Comparison of ENCODE assay signal across 29 mouse cellular contexts in the genomic region with DNA sequence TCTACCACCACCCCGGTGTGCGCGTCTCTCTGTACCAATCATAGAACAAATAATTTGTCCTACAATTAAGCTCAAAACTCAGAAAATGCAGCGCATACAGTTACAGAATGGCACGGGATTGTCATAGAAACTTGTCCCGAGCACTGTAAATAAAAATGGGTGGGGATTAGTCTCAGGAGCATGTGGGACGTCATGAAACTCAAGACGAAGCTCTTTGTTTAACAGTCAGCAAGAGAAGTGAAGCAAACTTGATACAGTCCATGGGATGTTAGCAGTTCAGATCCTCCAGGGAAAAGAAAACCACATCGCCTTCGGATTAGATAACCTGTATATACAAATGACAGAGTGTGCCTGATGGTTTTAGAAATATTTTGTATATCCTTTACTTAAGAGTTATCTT. TPM values are rescaled to one million over a fixed set of nuclear protein-coding genes. Genes with fewer than 3 reads are reported as not detected.
DNase-seq lines count a peak whose midpoint lies in the region; ATAC-seq and TF ChIP-seq lines count a peak whose summit lies in the region.
"Had no signal": no experiment of that assay in that cellular context is flagged by ENCODE, and none has a peak within 500 bp of the region (broad histone marks: within the 10 kb centered on the region; RNA-seq: fewer than 3 reads in every experiment).

No protein-coding gene starts in this region.

- no peak for ATAC-seq in intestine, embryonic 14.5 days (replicated peaks; ENCODE audit: low FRiP score, low TSS enrichment, low read depth)
- ATAC-seq in intestine, postnatal 0 days: no peak
- no peak for ATAC-seq in midbrain, embryonic 11.5 days (ENCODE audit: low FRiP score)
- ATAC-seq in midbrain, embryonic 15.5 days (replicated peaks): no peak
- ATAC-seq: activated CD4-positive, CD25-positive, alpha-beta regulatory T cell, adult 4 months; inflammation-experienced regulatory T-cells, adult 6 months; midbrain, embryonic 13.5 days had no signal

- no peaks in the 10 kb centered on the region for H3K27me3 ChIP-seq in cerebellum, adult 2 months (ENCODE audit: control insufficient read depth, insufficient read depth, low read length)
- no peaks in the 10 kb centered on the region for H3K27me3 ChIP-seq in intestine, embryonic 14.5 days (replicated peaks; ENCODE audit: control insufficient read depth, insufficient read depth, low read length)
- H3K27me3 ChIP-seq in intestine, postnatal 0 days (replicated peaks; ENCODE audit: control insufficient read depth, insufficient read depth, low read length): no peaks in the 10 kb centered on the region
- no peaks in the 10 kb centered on the region for H3K27me3 ChIP-seq in midbrain, embryonic 11.5 days (ENCODE audit: control insufficient read depth, insufficient read depth, low read length)
- H3K27me3 ChIP-seq in midbrain, embryonic 15.5 days (replicated peaks): no peaks in the 10 kb centered on the region
- H3K27me3 ChIP-seq: CH12.LX; hindbrain, embryonic 12.5 days; limb, embryonic 12.5 days had no signal

- WGBS in cerebellum, adult 2 months: 32% methylated on average over 10 of the region's 10 CpGs
- WGBS in intestine, embryonic 14.5 days: 78% methylated on average over 10 of the region's 10 CpGs
- 73% methylated on average over 10 of the region's 10 CpGs for WGBS in intestine, postnatal 0 days
- WGBS in midbrain, embryonic 11.5 days: 86% methylated on average over 10 of the region's 10 CpGs
- WGBS in midbrain, embryonic 15.5 days: 76% methylated on average over 10 of the region's 10 CpGs

- no peak overlapping the region for H3K9ac ChIP-seq in intestine, embryonic 14.5 days (ENCODE audit: low read length)
- no peak overlapping the region for H3K9ac ChIP-seq in intestine, postnatal 0 days (ENCODE audit: low read depth, low read length)
- H3K9ac ChIP-seq in midbrain, embryonic 11.5 days (ENCODE audit: low read length): no peak overlapping the region
- H3K9ac ChIP-seq in midbrain, embryonic 15.5 days: no peak overlapping the region
- H3K9ac ChIP-seq: hindbrain, embryonic 12.5 days; limb, embryonic 12.5 days; midbrain, embryonic 13.5 days had no signal

- H3K4me1 ChIP-seq in cerebellum, adult 2 months (ENCODE audit: control insufficient read depth, insufficient read depth, low read length): peaks cover 5% of the 10 kb centered on the region; the same call in 1 of the 2 replicates
- H3K4me1 ChIP-seq in intestine, embryonic 14.5 days (replicated peaks; ENCODE audit: control insufficient read depth, insufficient read depth, low read length): no peaks in the 10 kb centered on the region
- H3K4me1 ChIP-seq in intestine, postnatal 0 days (replicated peaks; ENCODE audit: control insufficient read depth, insufficient read depth, low read length): no peaks in the 10 kb centered on the region
- H3K4me1 ChIP-seq in midbrain, embryonic 11.5 days (ENCODE audit: control insufficient read depth, insufficient read depth, low read length): no peaks in the 10 kb centered on the region
- peaks cover 2% of the 10 kb centered on the region; the same call in 1 of the 2 replicates for H3K4me1 ChIP-seq in midbrain, embryonic 15.5 days
- H3K4me1 ChIP-seq: megakaryocyte, embryonic 14.5 days had no signal

- no peak overlapping the region for H3K4me3 ChIP-seq in cerebellum, adult 2 months (replicated peaks; ENCODE audit: insufficient read depth, low read depth, low read length)
- peak overlapping the region; percentile 68 for H3K4me3 ChIP-seq in gastrocnemius, adult 2 months
- no peak overlapping the region for H3K4me3 ChIP-seq in intestine, embryonic 14.5 days (ENCODE audit: low read depth, low read length)
- no peak overlapping the region for H3K4me3 ChIP-seq in intestine, postnatal 0 days (ENCODE audit: low read depth, low read length)
- H3K4me3 ChIP-seq in midbrain, embryonic 11.5 days (ENCODE audit: low read depth, low read length): no peak overlapping the region
- no peak overlapping the region for H3K4me3 ChIP-seq in midbrain, embryonic 15.5 days
- H3K4me3 ChIP-seq: hindbrain, embryonic 12.5 days; limb, embryonic 12.5 days; megakaryocyte, embryonic 14.5 days; midbrain, embryonic 13.5 days had no signal

- H3K27ac ChIP-seq in cerebellum, adult 2 months (ENCODE audit: insufficient read depth, low read length): peak overlapping the region; percentile 81; the same call in 1 of the 2 replicates
- H3K27ac ChIP-seq in gastrocnemius, adult 2 months: peak overlapping the region; percentile 84
- H3K27ac ChIP-seq in intestine, embryonic 14.5 days (ENCODE audit: low read depth): no peak overlapping the region
- H3K27ac ChIP-seq in intestine, postnatal 0 days (ENCODE audit: low read depth, low read length): no peak overlapping the region
- H3K27ac ChIP-seq in midbrain, embryonic 11.5 days (ENCODE audit: low read depth, low read length): no peak overlapping the region
- H3K27ac ChIP-seq in midbrain, embryonic 15.5 days: no peak overlapping the region
- H3K27ac ChIP-seq: hindbrain, embryonic 12.5 days; limb, embryonic 12.5 days had no signal

- H3K36me3 ChIP-seq in intestine, embryonic 14.5 days (ENCODE audit: control insufficient read depth, insufficient read depth, low read length): peaks cover 5% of the 10 kb centered on the region; the same call in 1 of the 2 replicates
- H3K36me3 ChIP-seq in intestine, postnatal 0 days (ENCODE audit: control insufficient read depth, insufficient read depth): no peaks in the 10 kb centered on the region
- no peaks in the 10 kb centered on the region for H3K36me3 ChIP-seq in midbrain, embryonic 11.5 days (ENCODE audit: control insufficient read depth, insufficient read depth, low read length)
- H3K36me3 ChIP-seq in midbrain, embryonic 15.5 days (replicated peaks): no peaks in the 10 kb centered on the region
- H3K36me3 ChIP-seq: midbrain, embryonic 13.5 days had no signal

- no peak for TF ChIP-seq CTCF in cerebellum, adult 2 months (IDR thresholded peaks at IDR 0.05; ENCODE audit: borderline replicate concordance, insufficient read depth, low read depth, low read length)
- TF ChIP-seq CTCF in gastrocnemius, adult 2 months (IDR thresholded peaks at IDR 0.05): no peak
- TF ChIP-seq CTCF in intestine, postnatal 0 days (IDR thresholded peaks at IDR 0.05; ENCODE audit: low read depth): no peak

- DNase-seq in cerebellum, adult 2 months: no peak
- DNase-seq in cerebellum, postnatal 10 days: no peak
- no peak for DNase-seq in gastrocnemius, adult 2 months
- DNase-seq in gastrocnemius, postnatal 14 days: no peak
- DNase-seq in intestine, embryonic 14.5 days (ENCODE audit: low spot score): peak; percentile 27
- DNase-seq in midbrain, embryonic 11.5 days (ENCODE audit: low spot score, missing footprints): peak; percentile 26
- DNase-seq: adrenal gland, adult 2 months; cerebellum, adult 11 months; gastrocnemius, postnatal 36 days; kidney, adult 2 months; kidney, postnatal 36 days; lung, postnatal 4 days; thymus, adult 2 months; thymus, postnatal 36 days had no signal

- intact Hi-C loops in gastrocnemius, adult 2 months (cut with DNase I): no loop called here
- intact Hi-C loops in gastrocnemius, postnatal 14 days (cut with DNase I; ENCODE audit: low total_unique reads): loop anchor here (10.0 kb wide), 1 partner anchor 48 kb away; no protein-coding TSS in a partner anchor

- H3K4me2 ChIP-seq in intestine, embryonic 14.5 days (ENCODE audit: low read length): no peak overlapping the region
- no peak overlapping the region for H3K4me2 ChIP-seq in intestine, postnatal 0 days (replicated peaks; ENCODE audit: low read depth)
- H3K4me2 ChIP-seq in midbrain, embryonic 11.5 days: no peak overlapping the region
- no peak overlapping the region for H3K4me2 ChIP-seq in midbrain, embryonic 15.5 days
- H3K4me2 ChIP-seq: hindbrain, embryonic 12.5 days; limb, embryonic 12.5 days; liver, embryonic 11.5 days; midbrain, embryonic 13.5 days had no signal

- no peaks in the 10 kb centered on the region for H3K9me3 ChIP-seq in intestine, embryonic 14.5 days (ENCODE audit: control insufficient read depth, low read length)
- no peaks in the 10 kb centered on the region for H3K9me3 ChIP-seq in intestine, postnatal 0 days (ENCODE audit: control insufficient read depth)
- H3K9me3 ChIP-seq in midbrain, embryonic 11.5 days (ENCODE audit: control insufficient read depth, low read length): no peaks in the 10 kb centered on the region
- H3K9me3 ChIP-seq in midbrain, embryonic 15.5 days: no peaks in the 10 kb centered on the region
- H3K9me3 ChIP-seq: hindbrain, embryonic 12.5 days; limb, embryonic 12.5 days; megakaryocyte, embryonic 14.5 days; midbrain, embryonic 13.5 days had no signal

- no peak for TF ChIP-seq POLR2A in cerebellum, adult 2 months (IDR thresholded peaks at IDR 0.05; ENCODE audit: borderline replicate concordance, insufficient read depth, low read length)

RNA-seq across cellular contexts. Expression of a gene that starts 18.6 kb away (rescaled TPM):
- polyA plus RNA-seq in cerebellum, adult 2 months (2012; rRNA removed): 14.9 and 17.1 TPM in 2 replicates
- not detected for total RNA-seq in gastrocnemius, adult 2 months (2021)
- total RNA-seq in gastrocnemius, postnatal 14 days (2021): under 1 TPM; 0.38 to 0.39 TPM
- polyA plus RNA-seq in intestine, embryonic 14.5 days (2014; fragmentation: Nextera tagmentation; extraction: Ambion mirVana): 5.2 and 8.0 TPM in 2 replicates
- polyA plus RNA-seq in intestine, postnatal 0 days (2015; fragmentation: Nextera tagmentation; extraction: Ambion mirVana): 1.3 and 1.6 TPM in 2 replicates
- polyA plus RNA-seq in midbrain, embryonic 11.5 days (2014; fragmentation: Nextera tagmentation; extraction: Ambion mirVana): 6.5 and 7.7 TPM in 2 replicates
- polyA plus RNA-seq in midbrain, embryonic 15.5 days (2015; fragmentation: Nextera tagmentation; extraction: Ambion mirVana): 12.7 and 13.7 TPM in 2 replicates
- total RNA-seq: adrenal gland, adult 2 months; CH12.LX; common myeloid progenitor, adult 5-6 weeks; ES-E14; heart, postnatal 25 days; monocyte, adult 5-6 weeks had no signal
- polyA plus RNA-seq: activated CD4-positive, CD25-positive, alpha-beta regulatory T cell, adult 4 months; C2C12; inflammation-experienced regulatory T-cells, adult 6 months had no signal

RNA-seq across cellular contexts. Expression of a gene that starts 24.0 kb away (rescaled TPM):
- polyA plus RNA-seq in cerebellum, adult 2 months (2012; rRNA removed): 41.2 and 55.0 TPM in 2 replicates
- total RNA-seq in gastrocnemius, adult 2 months (2021): 10 to 100 TPM; 57.0 to 57.8 TPM
- 10 to 100 TPM; 69.5 to 70.1 TPM for total RNA-seq in gastrocnemius, postnatal 14 days (2021)
- polyA plus RNA-seq in intestine, embryonic 14.5 days (2014; fragmentation: Nextera tagmentation; extraction: Ambion mirVana): 42.1 and 43.8 TPM in 2 replicates
- 15.9 and 18.4 TPM in 2 replicates for polyA plus RNA-seq in intestine, postnatal 0 days (2015; fragmentation: Nextera tagmentation; extraction: Ambion mirVana)
- 14.1 and 15.8 TPM in 2 replicates for polyA plus RNA-seq in midbrain, embryonic 11.5 days (2014; fragmentation: Nextera tagmentation; extraction: Ambion mirVana)
- 26.5 and 27.8 TPM in 2 replicates for polyA plus RNA-seq in midbrain, embryonic 15.5 days (2015; fragmentation: Nextera tagmentation; extraction: Ambion mirVana)
- total RNA-seq: CH12.LX had no signal

Comparison
In these comparisons a context has a peak if more than half of its experiments do, and no peak if none do; other contexts are left out.
1. DNase-seq: peak in intestine, embryonic 14.5 days (single experiment) and midbrain, embryonic 11.5 days (single experiment); none in cerebellum, adult 2 months (0 of 2), cerebellum, postnatal 10 days (0 of 2), gastrocnemius, adult 2 months (single experiment) and gastrocnemius, postnatal 14 days (single experiment).
2. H3K27ac ChIP-seq: peak in cerebellum, adult 2 months (single experiment) and gastrocnemius, adult 2 months (single experiment); none in intestine, embryonic 14.5 days (single experiment), intestine, postnatal 0 days (single experiment), midbrain, embryonic 11.5 days (single experiment) and midbrain, embryonic 15.5 days (single experiment).